Mouse (Mus musculus) olfactory bulb, adult 2 months (tissue): Measurements from ENCODE around the gene Avpr1a. TPM values are rescaled to one million over a fixed set of nuclear protein-coding genes. Genes with fewer than 3 reads are reported as not detected.

Source experiments
- H3K27ac ChIP-seq: fragments of 200-500 bp; 2 replicates; pipeline ENCODE4 v1.5.1; 2012; ENCODE audit warnings: low read depth, low read length; ENCODE audit not compliant: insufficient read depth
- H3K4me1 ChIP-seq: fragments of 200-500 bp; 2 replicates; pipeline ENCODE4 v1.6.1; 2012; ENCODE audit warnings: low read length; ENCODE audit not compliant: control insufficient read depth, insufficient read depth
- H3K4me3 ChIP-seq: fragments of 200-500 bp; 2 replicates; pipeline ENCODE4 v1.5.1; 2012; ENCODE audit warnings: mild to moderate bottlenecking, low read depth, low read length, moderate library complexity; ENCODE audit not compliant: insufficient read depth
- CTCF ChIP-seq: fragments of 200-500 bp; IDR thresholded peaks from 2 replicates; pipeline ENCODE4 v1.5.1; 2012; ENCODE audit warnings: low read depth, mild to moderate bottlenecking, low read length, moderate library complexity; ENCODE audit not compliant: insufficient read depth
- POLR2A ChIP-seq: fragments of 200-500 bp; IDR thresholded peaks from 2 replicates; pipeline ENCODE4 v1.6.1; 2012; ENCODE audit warnings: mild to moderate bottlenecking, low read depth, low read length, moderate library complexity; ENCODE audit not compliant: insufficient read depth
- WGBS: fragments of 180-500 bp; shearing (Covaris S2); methylation state at CpG from one replicate; pipeline ENCODE4 v1.1.7; 2018; 5-methylcytosine and 5-hydroxymethylcytosine counted together
- polyA plus RNA-seq: library from polyadenylated mRNA; stranded (reverse); fragments of >200 nt; gene quantifications from 2 replicates; pipeline ENCODE4 v1.2.4, GENCODE M21; 2012; ENCODE audit warnings: low replicate concordance; ENCODE audit not compliant: missing spikeins, insufficient read depth, insufficient read length

Avpr1a gene
- polyA plus RNA-seq, 1 experiment = not detected

GRCm38 (mm10) chr10:122453466-122453865 is 5.2 kb downstream of the Avpr1a start:
- 40% methylated on average over 3 of the region's 3 CpGs for WGBS
- no peak overlapping the region for H3K4me3 ChIP-seq
- peaks cover 10% of the 10 kb centered on the region for H3K4me1 ChIP-seq
- TF ChIP-seq POLR2A (no peak), CTCF (no peak)
- no peak overlapping the region for H3K27ac ChIP-seq

DNA sequence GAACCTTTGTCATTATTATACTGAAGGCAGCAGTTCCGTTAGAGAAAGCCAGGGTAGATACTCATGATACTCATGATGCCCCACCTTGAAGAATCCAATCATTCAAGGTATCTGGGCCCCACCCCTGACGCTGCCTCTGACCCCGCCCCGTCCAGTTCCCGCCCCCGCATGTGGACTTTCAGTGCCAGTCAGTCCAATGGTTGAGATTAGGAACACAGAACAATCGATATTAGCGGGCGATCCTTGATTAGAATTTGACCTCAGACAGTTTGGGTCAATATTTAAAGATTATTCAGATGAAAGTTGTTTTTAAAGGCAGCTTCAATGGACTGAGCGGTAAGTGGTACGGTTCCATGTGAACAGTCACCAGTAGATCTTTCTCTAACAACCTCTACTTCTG is 7.5 kb downstream of the Avpr1a start:
- Histone ChIP-seq H3K4me1 (no peaks in the 10 kb centered on the region), H3K4me3 (no peak overlapping the region), H3K27ac (no peak overlapping the region)
- 94% methylated on average over 11 of the region's 11 CpGs for WGBS
- TF ChIP-seq POLR2A = no peak
- no peak for TF ChIP-seq CTCF

- no peak overlapping the region for H3K4me3 ChIP-seq
- WGBS = 61% methylated on average over 5 of the region's 5 CpGs
- TF ChIP-seq POLR2A (no peak), CTCF (no peak)
- no peak overlapping the region for H3K27ac ChIP-seq
- H3K4me1 ChIP-seq = no peaks in the 10 kb centered on the region
Observed at GRCm38 (mm10) chr10:122476846-122477245, 28.5 kb downstream of the Avpr1a start.

DNA sequence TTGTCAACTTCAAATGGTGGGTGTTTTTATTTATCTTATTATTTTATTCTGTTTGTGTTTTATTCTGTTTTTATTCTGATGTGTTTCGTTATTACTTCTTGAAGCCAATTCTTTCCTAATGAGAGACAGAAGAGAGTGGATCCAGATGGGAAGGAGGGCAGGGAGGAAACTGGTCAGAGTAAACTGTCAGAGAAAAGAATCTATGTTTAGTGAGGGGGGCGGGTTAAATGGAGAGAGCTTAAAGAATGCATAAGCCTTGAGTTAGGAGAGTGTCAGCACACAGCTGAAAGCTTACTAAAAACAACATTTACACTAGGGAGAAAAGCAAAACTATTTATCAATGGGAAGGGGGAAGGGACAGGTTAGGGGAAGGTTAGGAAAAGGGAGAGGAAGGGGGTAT is 50.3 kb downstream of the Avpr1a start:
- 38% methylated on average over 2 of the region's 2 CpGs for WGBS
- no peak for TF ChIP-seq CTCF
- no peak for TF ChIP-seq POLR2A
- Histone ChIP-seq H3K4me3 (no peak overlapping the region), H3K27ac (no peak overlapping the region), H3K4me1 (no peaks in the 10 kb centered on the region)

DNA sequence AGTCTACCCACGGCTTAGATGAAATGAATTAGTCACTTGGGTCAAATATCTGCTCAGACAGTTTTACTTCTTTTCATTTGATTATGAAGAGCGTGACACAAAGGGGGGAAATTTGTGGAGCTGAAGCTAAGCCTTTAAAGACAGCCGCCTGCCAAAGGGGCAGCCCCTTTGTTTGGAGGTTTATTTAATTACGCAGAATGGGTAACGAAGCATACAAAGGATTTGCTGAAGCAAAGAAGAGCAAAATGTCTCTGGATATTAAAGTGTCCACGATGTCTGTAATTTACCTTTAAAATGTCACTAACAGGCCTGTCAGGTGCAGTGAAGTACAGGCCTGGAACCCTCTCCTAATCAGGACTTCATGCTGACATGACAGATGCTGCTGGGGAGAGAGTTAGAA is 51.0 kb downstream of the Avpr1a start:
- H3K27ac ChIP-seq = no peak overlapping the region
- 45% methylated on average over 6 of the region's 6 CpGs for WGBS
- no peak for TF ChIP-seq CTCF
- TF ChIP-seq POLR2A = no peak
- H3K4me1 ChIP-seq = no peaks in the 10 kb centered on the region
- no peak overlapping the region for H3K4me3 ChIP-seq

Other genes with a start within 250 kb of the Avpr1a start
- gene Ppm1h, start 230.3 kb downstream of the Avpr1a start, polyA plus RNA-seq = 422 TPM in 1 of 2 replicates, not detected in the other